Mouse (Mus musculus) lung, adult 2 months (tissue): ENCODE measurements around the gene Atf7ip.

ENCODE experiments used
- CTCF ChIP-seq: fragments of 200-500 bp; IDR thresholded peaks from 2 replicates; pipeline ENCODE4 v1.5.1; 2011; ENCODE audit warnings: mild to moderate bottlenecking, low read length, control low read depth; ENCODE audit not compliant: insufficient read depth
- POLR2A ChIP-seq: fragments of 200-500 bp; IDR thresholded peaks from 2 replicates; pipeline ENCODE4 v1.6.1; 2011; ENCODE audit warnings: low read depth, mild to moderate bottlenecking, control low read depth, low read length, borderline replicate concordance; ENCODE audit errors: extremely low read depth

- TF ChIP-seq CTCF (no peak), POLR2A (no peak)
These were observed 46.8 kb upstream of the Atf7ip start for GRCm38 (mm10) chr6:136459156-136459555.
